Mouse (Mus musculus): Measurements from ENCODE around the gene Krt16. TPM values are rescaled to one million over a fixed set of nuclear protein-coding genes. Genes with fewer than 3 reads are reported as not detected.

Gene Krt16
- polyA plus RNA-seq, 2 experiments, result 0.26 to 0.61 TPM

DNA sequence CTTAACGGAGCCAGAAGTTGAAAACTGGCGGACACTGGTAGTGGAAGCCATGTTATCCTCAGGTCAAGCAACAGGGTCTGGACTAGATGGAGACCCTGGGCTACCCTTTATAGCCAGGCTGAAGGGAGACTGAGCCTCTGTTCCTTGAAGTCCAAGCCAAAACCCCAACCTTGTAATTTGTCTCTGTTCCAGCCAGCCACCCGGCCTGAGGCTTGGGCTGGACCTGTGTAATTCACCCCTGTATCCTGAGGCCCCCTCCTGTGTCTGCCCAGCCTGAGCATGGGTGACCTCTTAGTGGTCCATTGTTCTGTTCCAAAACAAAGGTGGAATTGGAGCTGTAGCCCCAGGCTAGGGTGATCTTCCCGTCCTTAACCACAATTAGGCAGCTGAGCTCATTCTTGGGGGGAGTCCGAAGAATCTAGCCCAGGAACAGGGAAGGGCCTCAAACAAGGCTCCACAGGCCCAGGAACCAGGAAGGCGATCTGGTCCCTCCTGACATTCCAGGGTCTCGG, 21.2 kb upstream of the Krt16 start, which contains the start of gene Krt42:
TSS of gene Krt42 (minus strand) at position 51 of the 512 bp plus-strand sequence.
- no peak within 1 kb of the TSS for H3K9ac ChIP-seq (ENCODE audit: low read depth, low read length, severe bottlenecking)
- no peaks in the 10 kb centered on the region for H3K36me3 ChIP-seq (ENCODE audit: control insufficient read depth, insufficient read depth, low read length)
- no peak for DNase-seq (ENCODE audit: low spot score)
- no peaks in the 10 kb centered on the region for H3K4me1 ChIP-seq (ENCODE audit: control insufficient read depth, insufficient read depth, low read length)
- H3K27me3 ChIP-seq (ENCODE audit: control insufficient read depth, insufficient read depth, low read length), result no peaks in the 10 kb centered on the region
- H3K27ac ChIP-seq (replicated peaks; ENCODE audit: low read depth, low read length), result no peak within 1 kb of the TSS
- no peaks in the 10 kb centered on the region for H3K9me3 ChIP-seq (ENCODE audit: control insufficient read depth, low read length)
- no peak within 1 kb of the TSS for H3K4me2 ChIP-seq (replicated peaks; ENCODE audit: low read depth, low read length, severe bottlenecking)
- TF ChIP-seq POLR2A (IDR thresholded peaks at IDR 0.05; ENCODE audit: borderline replicate concordance, extremely low read depth, insufficient read depth, insufficient read length), result no peak
- 81% methylated on average over 7 of the region's 7 CpGs for WGBS
- ATAC-seq (ENCODE audit: low FRiP score, low read depth), result no peak
- no peak within 1 kb of the TSS for H3K4me3 ChIP-seq (replicated peaks; ENCODE audit: low read length)

GRCm38 (mm10) chr11:100262058-100262980, 13.6 kb upstream of the Krt16 start:
- Histone ChIP-seq H3K4me3 (replicated peaks; ENCODE audit: low read length) (no peak overlapping the region), H3K9ac (ENCODE audit: low read depth, low read length, severe bottlenecking) (no peak overlapping the region), H3K36me3 (ENCODE audit: control insufficient read depth, insufficient read depth, low read length) (no peaks in the 10 kb centered on the region), H3K9me3 (ENCODE audit: control insufficient read depth, low read length) (no peaks in the 10 kb centered on the region), H3K27ac (replicated peaks; ENCODE audit: low read depth, low read length) (no peak overlapping the region), H3K4me1 (ENCODE audit: control insufficient read depth, insufficient read depth, low read length) (peaks cover 5% of the 10 kb centered on the region; the same call in 1 of the 2 replicates), H3K4me2 (replicated peaks; ENCODE audit: low read depth, low read length, severe bottlenecking) (no peak overlapping the region), H3K27me3 (ENCODE audit: control insufficient read depth, insufficient read depth, low read length) (no peaks in the 10 kb centered on the region)
- ATAC-seq (ENCODE audit: low FRiP score, low read depth) (no peak), DNase-seq (ENCODE audit: low spot score) (no peak)
- TF ChIP-seq POLR2A (IDR thresholded peaks at IDR 0.05; ENCODE audit: borderline replicate concordance, extremely low read depth, insufficient read depth, insufficient read length), result no peak
- whole genome bisulfite sequencing, result 26% methylated on average over 13 of the region's 13 CpGs

DNA sequence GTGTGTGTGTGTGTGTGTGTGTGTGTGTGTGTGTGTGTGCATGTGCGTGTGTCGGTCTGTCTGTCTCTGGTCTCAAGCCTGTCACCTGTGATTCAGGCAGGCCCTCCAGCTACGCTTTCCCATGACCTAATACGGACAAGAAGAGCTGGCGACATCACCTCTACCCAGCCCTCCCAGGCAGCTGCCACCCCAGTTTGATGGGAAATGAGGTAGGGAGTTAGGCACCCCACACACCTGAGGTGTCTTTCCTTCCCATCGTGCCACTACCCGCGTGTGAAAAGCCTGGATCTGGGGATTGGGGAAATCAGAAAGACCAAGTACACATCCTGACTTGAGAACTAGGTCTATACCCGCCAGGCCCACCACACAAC, 12.5 kb upstream of the Krt16 start:
- no peak overlapping the region for H3K4me2 ChIP-seq (replicated peaks; ENCODE audit: low read depth, low read length, severe bottlenecking)
- TF ChIP-seq POLR2A (IDR thresholded peaks at IDR 0.05; ENCODE audit: borderline replicate concordance, extremely low read depth, insufficient read depth, insufficient read length), result no peak
- no peaks in the 10 kb centered on the region for H3K36me3 ChIP-seq (ENCODE audit: control insufficient read depth, insufficient read depth, low read length)
- DNase-seq (ENCODE audit: low spot score) (no peak), ATAC-seq (ENCODE audit: low FRiP score, low read depth) (no peak)
- no peaks in the 10 kb centered on the region for H3K9me3 ChIP-seq (ENCODE audit: control insufficient read depth, low read length)
- no peak overlapping the region for H3K4me3 ChIP-seq (replicated peaks; ENCODE audit: low read length)
- no peak overlapping the region for H3K9ac ChIP-seq (ENCODE audit: low read depth, low read length, severe bottlenecking)
- H3K4me1 ChIP-seq (ENCODE audit: control insufficient read depth, insufficient read depth, low read length), result peaks cover 5% of the 10 kb centered on the region; the same call in 1 of the 2 replicates
- WGBS, result 74% methylated on average over 9 of the region's 9 CpGs
- no peak overlapping the region for H3K27ac ChIP-seq (replicated peaks; ENCODE audit: low read depth, low read length)
- no peaks in the 10 kb centered on the region for H3K27me3 ChIP-seq (ENCODE audit: control insufficient read depth, insufficient read depth, low read length)

GRCm38 (mm10) chr11:100260514-100261234, 12.0 kb upstream of the Krt16 start, which contains the start of gene Krt17:
Gene Krt17 (minus strand): TSS chr11:100261029.
- no peak within 1 kb of the TSS for H3K9ac ChIP-seq (ENCODE audit: low read depth, low read length, severe bottlenecking)
- ATAC-seq (ENCODE audit: low FRiP score, low read depth) (no peak), DNase-seq (ENCODE audit: low spot score) (peak; percentile 16)
- H3K27me3 ChIP-seq (ENCODE audit: control insufficient read depth, insufficient read depth, low read length), result no peaks in the 10 kb centered on the region
- no peaks in the 10 kb centered on the region for H3K36me3 ChIP-seq (ENCODE audit: control insufficient read depth, insufficient read depth, low read length)
- H3K27ac ChIP-seq (replicated peaks; ENCODE audit: low read depth, low read length), result no peak within 1 kb of the TSS
- TF ChIP-seq POLR2A (IDR thresholded peaks at IDR 0.05; ENCODE audit: borderline replicate concordance, extremely low read depth, insufficient read depth, insufficient read length), result no peak
- H3K9me3 ChIP-seq (ENCODE audit: control insufficient read depth, low read length), result no peaks in the 10 kb centered on the region
- no peak within 1 kb of the TSS for H3K4me2 ChIP-seq (replicated peaks; ENCODE audit: low read depth, low read length, severe bottlenecking)
- WGBS, result 74% methylated on average over 21 of the region's 21 CpGs
- H3K4me1 ChIP-seq (ENCODE audit: control insufficient read depth, insufficient read depth, low read length), result peaks cover 5% of the 10 kb centered on the region; the same call in 1 of the 2 replicates
- H3K4me3 ChIP-seq (replicated peaks; ENCODE audit: low read length), result no peak within 1 kb of the TSS

DNA sequence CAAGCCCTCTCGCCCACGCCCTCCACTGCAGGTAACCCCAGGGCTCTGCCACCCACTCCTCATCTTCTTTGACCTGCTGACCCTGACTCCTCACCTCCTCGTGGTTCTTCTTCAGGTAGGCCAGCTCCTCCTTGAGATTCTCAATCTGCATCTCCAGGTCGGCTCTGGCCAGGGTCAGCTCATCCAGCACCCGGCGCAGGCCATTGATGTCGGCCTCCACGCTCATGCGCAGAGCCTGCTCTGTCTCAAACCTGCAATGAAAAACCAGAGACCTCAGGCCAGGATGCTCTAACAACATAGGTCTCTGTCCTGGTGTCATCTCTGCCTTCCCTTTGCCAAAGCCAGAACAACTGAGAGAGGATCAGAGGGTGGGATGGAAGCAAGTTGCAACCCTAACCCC, 10.4 kb upstream of the Krt16 start:
- no peaks in the 10 kb centered on the region for H3K9me3 ChIP-seq (ENCODE audit: control insufficient read depth, low read length)
- H3K27me3 ChIP-seq (ENCODE audit: control insufficient read depth, insufficient read depth, low read length), result no peaks in the 10 kb centered on the region
- WGBS, result 92% methylated on average over 9 of the region's 9 CpGs
- no peak for DNase-seq (ENCODE audit: low spot score)
- no peak overlapping the region for H3K4me2 ChIP-seq (replicated peaks; ENCODE audit: low read depth, low read length, severe bottlenecking)
- H3K4me3 ChIP-seq (replicated peaks; ENCODE audit: low read length), result no peak overlapping the region
- no peak for TF ChIP-seq POLR2A (IDR thresholded peaks at IDR 0.05; ENCODE audit: borderline replicate concordance, extremely low read depth, insufficient read depth, insufficient read length)
- peaks cover 5% of the 10 kb centered on the region; the same call in 1 of the 2 replicates for H3K4me1 ChIP-seq (ENCODE audit: control insufficient read depth, insufficient read depth, low read length)
- H3K9ac ChIP-seq (ENCODE audit: low read depth, low read length, severe bottlenecking), result no peak overlapping the region
- no peak overlapping the region for H3K27ac ChIP-seq (replicated peaks; ENCODE audit: low read depth, low read length)
- no peaks in the 10 kb centered on the region for H3K36me3 ChIP-seq (ENCODE audit: control insufficient read depth, insufficient read depth, low read length)
- ATAC-seq (ENCODE audit: low FRiP score, low read depth), result no peak

Data from limb, embryonic 14.5 days (tissue).